Mouse (Mus musculus) hindbrain, embryonic 11.5 days (tissue): Measurements from ENCODE around the gene Tgif1. TPM values are rescaled to one million over a fixed set of nuclear protein-coding genes. Genes with fewer than 3 reads are reported as not detected.

Experiments
- ATAC-seq: fragments of 200-750 bp; cut with Nextera tagmentation; 2 replicates; pipeline ENCODE4 v1.8.0; 2017; ENCODE audit warnings: mild to moderate bottlenecking, moderate TSS enrichment, moderate library complexity; ENCODE audit not compliant: low FRiP score
- DNase-seq: peaks from one replicate; pipeline ENCODE4 v3.0.0-alpha.2; 2015; ENCODE audit warnings: low spot score
- H3K27ac ChIP-seq: fragments of 300-500 bp; sonication (generic); 2 replicates; pipeline ENCODE4 v1.5.1; 2014; ENCODE audit warnings: mild to moderate bottlenecking, low read depth, low read length
- H3K27me3 ChIP-seq: fragments of 300-500 bp; sonication (generic); 2 replicates; pipeline ENCODE4 v1.6.1; 2014; ENCODE audit warnings: mild to moderate bottlenecking, low read length, moderate library complexity, mixed read lengths; ENCODE audit not compliant: control insufficient read depth, insufficient read depth
- H3K36me3 ChIP-seq: fragments of 300-500 bp; sonication (generic); 2 replicates; pipeline ENCODE4 v1.6.1; 2014; ENCODE audit warnings: mild to moderate bottlenecking, low read length, moderate library complexity, mixed read lengths; ENCODE audit not compliant: control insufficient read depth, insufficient read depth
- H3K4me1 ChIP-seq: fragments of 300-500 bp; sonication (generic); replicated peaks from 2 replicates; pipeline ENCODE4 v1.6.1; 2014; ENCODE audit warnings: low read length, mixed read lengths; ENCODE audit not compliant: control insufficient read depth, insufficient read depth
- H3K4me2 ChIP-seq: fragments of 300-500 bp; sonication (generic); replicated peaks from 2 replicates; pipeline ENCODE4 v1.6.1; 2014; ENCODE audit warnings: mild to moderate bottlenecking, low read depth, low read length
- H3K4me3 ChIP-seq: fragments of 300-500 bp; sonication (generic); 2 replicates; pipeline ENCODE4 v1.5.1; 2014; ENCODE audit warnings: low read depth, low read length
- H3K9ac ChIP-seq: fragments of 300-500 bp; sonication (generic); 2 replicates; pipeline ENCODE4 v1.6.1; 2014; ENCODE audit warnings: low read depth, low read length
- H3K9me3 ChIP-seq: fragments of 300-500 bp; sonication (generic); 2 replicates; pipeline ENCODE4 v1.6.1; 2016; ENCODE audit warnings: low read length; ENCODE audit not compliant: control insufficient read depth
- WGBS: fragments of 180-500 bp; shearing (Covaris S2); extraction: QIAGEN DNeasy Blood & Tissue Kit; methylation state at CpG from one replicate; pipeline ENCODE4 v1.1.7; 2014; 5-methylcytosine and 5-hydroxymethylcytosine counted together
- polyA plus RNA-seq: library from polyadenylated mRNA; unstranded; fragments of >200 nt; fragmentation: Nextera tagmentation; extraction: Ambion mirVana; gene quantifications from 2 replicates; pipeline ENCODE4 v1.2.1, GENCODE M21; 2014

Tgif1 gene
- polyA plus RNA-seq, 1 experiment from 2014 or later = 66.0 TPM

GRCm38 (mm10) chr17:70856871-70857415 is 3.6 kb upstream of the Tgif1 start:
- DNase-seq = no peak
- Histone ChIP-seq H3K4me3 (no peak overlapping the region), H3K4me2 (no peak overlapping the region), H3K9ac (no peak overlapping the region), H3K27ac (no peak overlapping the region), H3K4me1 (no peaks in the 10 kb centered on the region; the same call in 1 of the 2 replicates), H3K27me3 (no peaks in the 10 kb centered on the region), H3K36me3 (no peaks in the 10 kb centered on the region), H3K9me3 (no peaks in the 10 kb centered on the region)
- no peak for ATAC-seq
- WGBS = 69% methylated on average over 12 of the region's 12 CpGs

- 22% methylated on average over 6 of the region's 6 CpGs for WGBS
- H3K9me3 ChIP-seq = no peaks in the 10 kb centered on the region
- H3K27ac ChIP-seq = 0 out of 2 replicates have a peak overlapping the region, but pooled peaks have one; percentile 83
- peak overlapping the region; percentile 17 for H3K9ac ChIP-seq
- H3K27me3 ChIP-seq = no peaks in the 10 kb centered on the region
- no peak for ATAC-seq
- H3K4me2 ChIP-seq = peak overlapping the region; percentile 70
- peak; percentile 30 for DNase-seq
- peak overlapping the region; percentile 59 for H3K4me3 ChIP-seq
- H3K4me1 ChIP-seq = no peaks in the 10 kb centered on the region; the same call in 1 of the 2 replicates
- no peaks in the 10 kb centered on the region for H3K36me3 ChIP-seq
Measured at GRCm38 (mm10) chr17:70854021-70854420, 675 bp upstream of the Tgif1 start.

- under 1% methylated on average over 51 of the region's 51 CpGs for WGBS
- Histone ChIP-seq H3K27me3 (no peaks in the 10 kb centered on the region), H3K9ac (peak overlapping the region; percentile 68), H3K4me1 (no peaks in the 10 kb centered on the region; the same call in 1 of the 2 replicates), H3K9me3 (no peaks in the 10 kb centered on the region), H3K27ac (peak overlapping the region; percentile 83), H3K4me3 (peak overlapping the region; percentile 59), H3K4me2 (peak overlapping the region; percentile 70), H3K36me3 (no peaks in the 10 kb centered on the region)
- ATAC-seq (peak; percentile 62), DNase-seq (peak; percentile 82)
Measured at GRCm38 (mm10) chr17:70852686-70853386, 510 bp downstream of the Tgif1 start.

- Histone ChIP-seq H3K4me3 (peak overlapping the region; percentile 59), H3K9ac (peak overlapping the region; percentile 68), H3K36me3 (no peaks in the 10 kb centered on the region), H3K4me2 (peak overlapping the region; percentile 70), H3K4me1 (no peaks in the 10 kb centered on the region; the same call in 1 of the 2 replicates), H3K27me3 (no peaks in the 10 kb centered on the region), H3K27ac (peak overlapping the region; percentile 83), H3K9me3 (no peaks in the 10 kb centered on the region)
- DNase-seq (peak; percentile 64), ATAC-seq (no peak)
- under 1% methylated on average over 29 of the region's 29 CpGs for WGBS
Measured at GRCm38 (mm10) chr17:70852011-70852685, 1.2 kb downstream of the Tgif1 start.

GRCm38 (mm10) chr17:70850996-70851991 is 2.1 kb downstream of the Tgif1 start:
- Histone ChIP-seq H3K36me3 (no peaks in the 10 kb centered on the region), H3K27ac (peak overlapping the region; percentile 89), H3K9ac (peak overlapping the region; percentile 68), H3K27me3 (no peaks in the 10 kb centered on the region), H3K4me2 (peak overlapping the region; percentile 70), H3K4me1 (no peaks in the 10 kb centered on the region; the same call in 1 of the 2 replicates), H3K4me3 (peak overlapping the region; percentile 59), H3K9me3 (no peaks in the 10 kb centered on the region)
- DNase-seq = peak; percentile 79
- ATAC-seq = peak; percentile 62
- WGBS = under 1% methylated on average over 44 of the region's 54 CpGs

- no peaks in the 10 kb centered on the region for H3K36me3 ChIP-seq
- ATAC-seq (peak; percentile 14), DNase-seq (peak; percentile 80)
- peak overlapping the region; percentile 68 for H3K9ac ChIP-seq
- H3K4me2 ChIP-seq = peak overlapping the region; percentile 70
- H3K27ac ChIP-seq = peak overlapping the region; percentile 89
- H3K4me1 ChIP-seq = no peaks in the 10 kb centered on the region; the same call in 1 of the 2 replicates
- no peaks in the 10 kb centered on the region for H3K9me3 ChIP-seq
- H3K4me3 ChIP-seq = peak overlapping the region; percentile 59
- under 1% methylated on average over 40 of the region's 40 CpGs for WGBS
- H3K27me3 ChIP-seq = no peaks in the 10 kb centered on the region
Measured at GRCm38 (mm10) chr17:70850233-70850995, 2.9 kb downstream of the Tgif1 start.

GRCm38 (mm10) chr17:70849399-70850232 is 3.7 kb downstream of the Tgif1 start:
- Histone ChIP-seq H3K4me2 (peak overlapping the region; percentile 70), H3K9me3 (no peaks in the 10 kb centered on the region), H3K36me3 (no peaks in the 10 kb centered on the region), H3K9ac (peak overlapping the region; percentile 68), H3K4me3 (peak overlapping the region; percentile 59), H3K27me3 (no peaks in the 10 kb centered on the region), H3K27ac (peak overlapping the region; percentile 89), H3K4me1 (no peaks in the 10 kb centered on the region; the same call in 1 of the 2 replicates)
- WGBS = under 1% methylated on average over 33 of the region's 33 CpGs
- ATAC-seq = no peak
- DNase-seq = peak; percentile 87
